Mouse (Mus musculus): ENCODE measurements around the gene Akap13.

Akap13 gene

DNA sequence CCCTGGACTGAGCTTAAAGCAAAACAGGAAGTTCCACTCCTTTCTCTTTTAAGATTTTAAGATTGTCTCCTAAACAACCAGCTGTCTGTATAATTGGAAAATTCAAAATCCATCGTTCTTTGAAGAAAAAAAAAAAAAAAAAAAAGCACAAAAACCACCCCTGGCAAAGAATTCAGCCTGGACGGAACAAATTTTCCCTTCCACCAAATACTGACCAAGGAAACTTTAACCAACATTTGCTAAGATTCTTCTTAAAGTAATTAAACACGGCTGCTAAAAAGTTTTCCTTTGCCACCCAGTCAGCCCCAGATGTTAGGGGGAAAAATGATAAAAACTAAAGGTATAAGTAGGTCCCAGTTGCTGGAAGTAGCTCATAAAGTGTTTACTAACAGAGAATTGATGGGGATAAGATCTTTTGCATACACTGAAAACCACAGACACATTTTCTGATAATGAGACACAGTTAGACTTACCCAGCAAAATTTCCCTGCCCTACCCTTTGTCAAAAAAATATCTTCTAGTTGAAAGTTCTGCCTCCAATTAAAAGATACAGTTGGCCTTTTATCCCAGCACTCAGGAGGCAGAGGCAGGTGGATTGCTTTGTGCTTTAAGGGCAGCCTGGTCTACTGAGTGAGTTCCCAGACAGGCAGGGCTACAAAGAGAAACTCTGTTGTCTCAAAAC is 338.5 kb downstream of the Akap13 start:
- no peak for DNase-seq (ENCODE audit: low spot score)

DNA sequence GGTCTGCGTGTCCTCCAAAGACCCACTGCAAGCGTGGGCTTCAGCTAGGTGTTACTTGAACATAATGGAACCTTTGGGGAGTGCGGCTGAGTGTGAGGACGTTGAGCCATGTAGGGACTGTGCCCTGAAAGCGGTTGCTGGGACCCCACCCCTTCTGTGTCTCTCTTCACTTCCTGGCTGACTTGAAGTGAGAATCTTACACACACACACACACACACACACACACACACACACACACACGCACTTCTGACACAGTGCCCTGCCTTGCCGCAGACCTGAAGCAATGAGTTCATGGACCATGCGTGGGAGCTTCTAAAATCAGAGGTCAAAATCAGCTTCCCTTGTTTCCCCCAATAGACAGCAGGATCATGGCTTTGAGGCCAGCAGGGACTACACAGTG is 339.8 kb downstream of the Akap13 start:
- no peak for DNase-seq (ENCODE audit: low spot score)

DNA sequence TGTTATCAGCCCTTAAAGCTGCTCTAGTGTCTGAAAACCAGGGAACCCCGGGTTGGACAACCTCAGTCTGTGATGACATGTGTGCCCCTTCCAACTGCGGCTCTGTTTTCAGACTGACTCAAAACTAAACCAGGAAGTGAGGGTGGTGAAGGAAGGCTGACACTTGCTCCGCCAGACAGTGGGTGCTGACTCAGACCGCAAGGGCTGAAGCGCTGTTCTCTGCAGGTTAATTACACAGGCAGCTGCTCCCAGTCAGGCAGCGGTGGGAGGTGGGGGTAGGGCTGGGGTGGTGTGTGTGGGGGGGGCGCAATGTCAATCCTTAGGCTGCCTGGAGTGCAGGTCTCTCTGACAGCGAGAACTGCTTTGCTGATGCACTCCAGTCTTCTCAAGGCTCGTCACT is 341.1 kb downstream of the Akap13 start:
- DNase-seq (ENCODE audit: low spot score), result no peak

DNA sequence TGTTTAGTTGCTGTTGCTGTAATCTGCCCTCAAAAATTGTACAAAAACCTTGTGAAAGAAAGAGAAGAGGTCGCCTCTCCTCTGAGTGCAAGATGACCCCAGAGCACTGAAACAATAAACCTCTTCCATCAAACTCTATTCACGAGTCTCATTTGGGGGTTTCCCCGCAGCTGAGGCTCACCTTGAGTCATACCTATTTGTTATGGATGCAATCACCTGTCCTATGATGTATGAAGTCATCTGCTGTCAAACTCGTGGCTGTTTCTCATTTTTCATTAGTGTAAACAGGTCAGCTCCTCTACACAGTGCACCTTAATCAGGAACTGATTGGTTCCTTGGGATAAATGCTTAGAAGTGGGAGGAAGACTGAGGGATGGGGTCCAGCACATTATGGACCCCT is 345.2 kb downstream of the Akap13 start:
- DNase-seq (ENCODE audit: low spot score), result no peak

DNA sequence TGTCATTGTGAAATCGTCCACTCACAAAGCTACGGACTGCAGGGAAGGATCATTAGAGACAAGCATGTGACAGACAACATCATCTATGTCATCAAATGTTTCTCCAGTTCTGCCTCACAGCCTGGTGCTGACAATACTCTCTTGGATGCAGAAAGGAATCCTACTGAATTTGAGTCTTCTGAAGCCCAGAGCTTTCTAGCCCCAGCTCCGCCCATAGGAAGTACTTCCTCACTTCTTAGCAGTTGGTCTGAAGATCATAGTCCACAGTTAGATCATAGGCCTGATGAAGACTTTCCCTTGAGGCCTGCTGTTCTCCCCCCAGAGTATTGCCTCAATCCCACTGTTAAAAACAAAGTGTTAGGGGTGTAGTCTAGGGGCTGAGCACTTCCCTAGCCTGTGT is 345.7 kb downstream of the Akap13 start:
- no peak for DNase-seq (ENCODE audit: low spot score)

DNA sequence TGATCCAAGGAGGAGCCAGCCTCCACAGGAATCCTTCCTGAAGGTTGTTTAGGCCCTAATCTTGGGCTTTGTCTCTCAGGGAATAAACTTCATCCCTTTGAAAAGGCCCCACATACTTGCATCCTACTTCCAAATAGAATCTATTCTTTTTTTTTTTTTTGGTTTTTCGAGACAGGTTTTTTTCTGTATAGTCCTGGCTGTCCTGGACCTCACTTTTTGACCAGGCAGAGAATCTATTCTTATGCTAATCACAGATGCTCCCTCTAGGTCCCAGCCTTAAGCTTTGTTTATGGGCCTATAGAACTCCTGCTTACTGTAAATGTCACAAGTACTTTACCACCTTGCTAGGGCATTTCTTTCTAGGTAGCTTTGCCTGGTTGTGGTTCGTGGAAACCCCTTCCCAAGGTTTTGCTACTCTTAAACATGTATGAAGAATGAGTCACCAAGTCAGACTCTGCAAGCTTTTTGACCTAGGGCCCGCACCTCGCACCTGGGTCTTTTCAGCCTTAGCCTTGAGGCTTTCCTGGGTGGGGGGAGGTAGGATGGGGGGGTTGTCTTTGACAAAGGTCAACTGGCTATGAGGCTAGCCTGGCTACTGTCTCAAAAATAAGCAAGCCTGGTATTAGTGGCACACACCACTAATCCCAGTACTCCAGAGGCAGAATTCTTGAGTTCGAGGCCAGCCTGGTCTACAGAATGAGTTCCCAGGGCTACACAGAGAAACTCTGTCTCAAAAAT is 346.5 kb downstream of the Akap13 start:
- no peak for DNase-seq (ENCODE audit: low spot score)

DNA sequence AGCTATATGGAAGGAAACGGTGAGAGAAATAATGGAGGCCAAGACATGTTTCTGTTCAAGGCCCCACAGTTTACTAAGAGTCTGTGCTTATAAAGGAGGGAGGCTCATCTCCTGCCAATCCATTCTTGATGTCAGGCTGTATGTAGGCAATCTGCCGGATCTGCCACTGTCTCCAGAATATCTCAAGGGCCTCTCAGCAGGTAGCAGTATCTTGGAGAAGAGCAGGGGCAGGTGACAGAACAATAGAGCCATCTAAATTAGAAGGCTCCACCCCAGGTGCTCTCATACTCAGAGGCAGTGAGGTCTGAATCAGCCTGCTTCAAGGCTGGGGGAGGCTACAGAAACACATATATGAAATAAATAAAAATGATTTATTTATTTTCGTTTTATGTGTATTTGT is 347.6 kb downstream of the Akap13 start:
- no peak for DNase-seq (ENCODE audit: low spot score)

Measured in testis, postnatal 14 days (tissue).